Mouse (Mus musculus) bone marrow, adult 2 months (tissue): ENCODE measurements around the gene Aff3. TPM values are rescaled to one million over a fixed set of nuclear protein-coding genes. Genes with fewer than 3 reads are reported as not detected.

ENCODE experiments used
- H3K27ac ChIP-seq: fragments of 200-500 bp; 2 replicates; pipeline ENCODE4 v1.5.1; 2012; ENCODE audit warnings: low read depth, mild to moderate bottlenecking, control low read depth, inconsistent platforms, low read length; ENCODE audit not compliant: control insufficient read depth, poor library complexity, insufficient read depth
- H3K4me1 ChIP-seq: fragments of 200-500 bp; 2 replicates; pipeline ENCODE4 v1.6.1; 2011; ENCODE audit warnings: low read length; ENCODE audit not compliant: control insufficient read depth, insufficient read depth
- H3K4me3 ChIP-seq: fragments of 200-500 bp; replicated peaks from 2 replicates; pipeline ENCODE3; 2011; ENCODE audit warnings: mild to moderate bottlenecking, low read depth, low read length, control low read depth; ENCODE audit not compliant: control insufficient read depth
- CTCF ChIP-seq: fragments of 200-500 bp; IDR thresholded peaks from 2 replicates; pipeline ENCODE4 v1.5.1; 2011; ENCODE audit warnings: low read length, control low read depth; ENCODE audit not compliant: control insufficient read depth, insufficient read depth
- POLR2A ChIP-seq: fragments of 200-500 bp; IDR thresholded peaks from 2 replicates; pipeline ENCODE4 v1.6.1; 2011; ENCODE audit warnings: low read depth, mild to moderate bottlenecking, control low read depth, low read length, borderline replicate concordance; ENCODE audit not compliant: control insufficient read depth
- WGBS: fragments of 180-500 bp; shearing (Covaris S2); methylation state at CpG from one replicate; pipeline ENCODE4 v1.1.7; 2018; 5-methylcytosine and 5-hydroxymethylcytosine counted together
- polyA plus RNA-seq: library from polyadenylated mRNA; stranded (reverse); fragments of >200 nt; gene quantifications from 2 replicates; pipeline ENCODE4 v1.2.4, GENCODE M21; 2011; ENCODE audit warnings: low replicate concordance; ENCODE audit not compliant: missing spikeins, insufficient read depth, insufficient read length

Gene Aff3
- polyA plus RNA-seq, 1 experiment = 21.5 TPM

DNA sequence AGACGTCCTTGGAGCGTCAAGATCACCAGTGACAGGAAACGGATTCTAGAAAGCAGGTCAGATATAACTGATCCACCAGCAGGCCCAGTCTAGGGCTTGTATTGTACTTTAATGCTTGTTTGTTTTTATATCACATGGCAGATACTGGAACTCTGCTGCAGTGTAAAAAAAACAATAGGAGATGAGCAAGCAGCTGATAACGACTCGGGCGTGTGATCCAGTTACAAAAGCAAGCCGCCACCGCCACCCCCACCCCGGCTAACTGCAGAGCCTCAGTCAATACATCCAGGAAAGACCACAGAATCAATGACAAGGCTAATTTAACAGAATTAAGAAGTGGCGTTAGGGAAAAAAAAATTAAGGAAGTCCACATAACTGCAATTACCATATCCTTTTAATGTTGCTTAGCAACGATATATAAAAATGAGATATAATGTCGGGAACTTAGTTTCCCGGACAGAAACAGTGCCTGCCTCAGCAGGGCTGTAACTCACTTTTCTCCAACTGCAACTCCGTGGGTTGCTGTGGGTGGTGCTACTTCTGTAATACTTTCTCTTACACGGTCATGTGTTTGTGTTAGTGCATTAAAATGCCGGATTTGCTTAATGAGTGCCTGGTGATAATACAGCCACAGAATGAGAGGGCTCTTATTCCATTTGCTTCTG lies 280.2 kb downstream of the Aff3 start:
- Histone ChIP-seq H3K27ac (no peak overlapping the region), H3K4me1 (no peaks in the 10 kb centered on the region; the same call in 1 of the 2 replicates), H3K4me3 (no peak overlapping the region)
- 43% methylated on average over 16 of the region's 16 CpGs for WGBS
- TF ChIP-seq CTCF = no peak
- TF ChIP-seq POLR2A = no peak

DNA sequence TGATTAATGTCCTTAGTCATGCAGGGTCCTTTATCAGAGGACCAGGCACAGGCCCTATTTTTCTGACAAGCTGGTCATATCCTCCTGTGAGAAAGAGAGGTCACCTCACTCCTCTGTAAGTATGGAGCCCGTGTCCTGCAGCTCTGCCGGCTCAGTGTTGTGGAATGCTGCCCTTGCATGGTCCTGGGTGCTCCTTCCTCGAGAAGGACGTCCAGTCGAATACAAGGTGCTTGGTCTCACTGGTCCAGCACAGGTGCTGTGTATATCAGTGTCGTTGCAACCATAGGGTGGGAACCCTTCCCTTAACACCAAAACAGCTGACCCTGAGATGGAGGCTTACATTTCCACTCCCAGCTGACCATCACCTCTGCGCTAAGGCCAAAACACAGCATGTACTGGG lies 280.7 kb downstream of the Aff3 start:
- WGBS = 89% methylated on average over 7 of the region's 7 CpGs
- Histone ChIP-seq H3K27ac (no peak overlapping the region), H3K4me1 (no peaks in the 10 kb centered on the region; the same call in 1 of the 2 replicates), H3K4me3 (no peak overlapping the region)
- TF ChIP-seq CTCF (no peak), POLR2A (no peak)

DNA sequence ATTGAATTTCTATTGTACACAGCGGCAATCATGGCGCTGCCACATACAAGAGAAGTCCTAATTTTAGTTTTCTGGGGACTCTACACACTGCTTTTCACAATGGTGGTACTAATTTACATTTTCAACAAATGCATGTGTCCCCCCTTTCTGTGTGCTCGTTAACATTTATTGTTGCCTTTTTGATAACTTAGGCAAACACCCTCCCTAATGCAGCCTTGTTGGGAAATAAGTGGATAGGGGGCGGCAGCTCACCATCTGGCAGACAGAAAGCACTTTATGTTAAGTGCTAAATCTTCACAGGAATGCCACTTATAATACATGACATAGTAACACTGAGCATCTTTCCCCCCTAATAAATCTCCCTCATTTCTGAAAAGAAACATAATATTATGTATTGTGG lies 282.1 kb downstream of the Aff3 start:
- WGBS = 82% methylated on average over 4 of the region's 4 CpGs
- TF ChIP-seq POLR2A (no peak), CTCF (no peak)
- Histone ChIP-seq H3K4me1 (no peaks in the 10 kb centered on the region; the same call in 1 of the 2 replicates), H3K4me3 (no peak overlapping the region), H3K27ac (no peak overlapping the region)

DNA sequence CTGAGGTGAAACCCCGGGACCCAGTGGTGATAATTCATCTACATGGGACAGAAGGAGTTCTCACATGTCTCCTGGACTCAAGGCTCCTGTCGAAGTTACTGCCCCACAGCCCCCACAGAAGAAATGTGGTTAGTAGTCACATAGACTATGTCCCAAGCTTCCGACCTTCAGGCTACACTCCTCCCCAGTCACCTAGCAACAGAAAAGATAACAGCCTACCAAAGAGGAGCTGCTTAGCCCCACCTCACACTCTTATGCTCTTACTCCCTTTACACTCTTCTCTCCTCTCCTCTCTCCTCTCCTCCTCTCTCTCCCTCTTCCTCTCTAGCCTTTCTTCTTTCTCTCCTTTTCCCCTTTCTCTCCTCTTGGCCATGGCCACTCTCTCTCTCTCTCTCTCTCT lies 286.8 kb downstream of the Aff3 start:
- Histone ChIP-seq H3K4me3 (no peak overlapping the region), H3K27ac (no peak overlapping the region), H3K4me1 (no peaks in the 10 kb centered on the region)
- TF ChIP-seq POLR2A (no peak), CTCF (no peak)
- 74% methylated on average over 3 of the region's 3 CpGs for WGBS

DNA sequence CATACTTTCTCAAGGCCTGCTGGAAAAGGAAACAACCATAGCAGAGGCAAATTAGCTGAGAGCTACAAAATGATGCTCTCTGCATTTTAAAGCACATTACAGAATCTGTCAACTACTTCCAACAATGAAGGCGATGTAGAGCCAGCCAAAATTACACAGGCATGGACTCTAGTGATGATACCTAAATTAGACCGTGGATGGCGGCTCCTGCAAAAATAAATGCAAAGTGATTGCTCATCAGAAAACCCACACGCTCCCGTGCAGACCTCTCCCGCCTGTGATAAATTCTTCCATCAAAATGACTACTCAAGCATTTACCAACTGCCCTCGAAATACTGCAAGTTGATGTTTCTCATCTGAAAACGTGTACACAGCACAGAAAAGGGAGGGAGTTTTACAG lies 295.6 kb downstream of the Aff3 start:
- WGBS = 77% methylated on average over 8 of the region's 8 CpGs
- H3K4me3 ChIP-seq = no peak overlapping the region

DNA sequence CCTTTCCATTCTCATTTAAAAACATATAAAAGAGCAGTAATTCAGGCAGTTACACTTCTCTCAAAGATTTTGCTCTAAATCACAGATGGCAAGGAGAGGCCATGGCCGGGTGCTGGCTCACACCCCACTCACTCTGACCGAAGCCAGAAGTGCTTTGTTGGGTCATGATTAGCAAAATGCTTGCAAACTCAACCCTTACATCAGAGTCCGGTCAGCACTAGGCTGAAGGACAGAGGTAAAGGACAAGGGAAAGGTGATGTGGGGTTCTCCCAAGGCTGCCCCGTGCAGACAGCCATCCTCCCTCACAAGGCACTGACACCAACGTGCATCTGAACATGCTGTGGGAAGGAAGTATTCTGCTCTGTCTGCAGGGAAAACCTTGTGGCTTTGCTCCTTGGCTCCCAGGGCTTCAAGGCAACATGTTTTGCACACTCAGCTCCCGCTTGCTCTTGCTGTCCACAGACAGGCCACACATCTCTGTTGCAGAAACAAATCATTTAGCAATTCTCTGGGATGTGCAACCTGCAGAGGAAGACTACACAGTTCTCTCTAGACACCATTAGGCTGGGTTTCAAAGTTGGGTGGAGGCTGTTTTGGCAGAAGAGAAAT lies 296.6 kb downstream of the Aff3 start:
- TF ChIP-seq POLR2A (no peak), CTCF (no peak)
- Histone ChIP-seq H3K27ac (no peak overlapping the region), H3K4me3 (no peak overlapping the region), H3K4me1 (peaks cover 4% of the 10 kb centered on the region; the same call in 1 of the 2 replicates)
- 64% methylated on average over 6 of the region's 6 CpGs for WGBS

More for the DNA sequence above, 295.6 kb downstream of the Aff3 start:
- Histone ChIP-seq H3K27ac (no peak overlapping the region), H3K4me1 (peaks cover 4% of the 10 kb centered on the region; the same call in 1 of the 2 replicates)
- TF ChIP-seq POLR2A (no peak), CTCF (no peak)

DNA sequence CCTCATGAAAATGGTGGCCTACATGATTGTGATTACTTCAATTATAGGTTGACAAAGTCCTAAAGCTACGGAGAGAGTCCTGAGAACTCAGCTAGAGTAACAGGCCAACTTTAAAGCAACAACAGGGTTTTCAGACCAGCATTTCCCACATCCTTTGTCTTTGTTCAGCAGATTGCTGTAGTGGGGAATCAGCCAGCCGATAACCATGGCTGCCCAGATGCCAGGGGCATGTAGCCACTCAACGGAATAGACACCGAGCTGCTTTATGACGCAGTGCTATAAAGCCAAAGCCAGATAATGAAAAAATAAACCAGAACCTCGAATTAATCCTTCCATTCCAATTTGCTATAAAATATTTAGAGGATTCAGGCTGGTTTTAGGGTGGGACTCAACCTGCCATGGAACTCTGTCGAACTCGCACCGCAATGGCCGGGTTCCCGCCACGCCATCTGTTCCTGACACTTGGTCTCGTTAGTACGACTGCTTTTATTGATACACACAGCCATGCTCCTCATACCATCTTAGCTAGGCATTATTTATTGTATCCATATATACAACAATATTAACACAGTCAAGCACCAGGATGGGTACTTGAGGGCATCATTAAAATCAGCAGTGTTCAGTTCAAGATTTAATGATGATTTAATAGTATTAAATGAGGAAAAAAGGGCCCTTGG lies 297.2 kb downstream of the Aff3 start:
- 92% methylated on average over 14 of the region's 14 CpGs for WGBS
- TF ChIP-seq CTCF (no peak), POLR2A (no peak)
- Histone ChIP-seq H3K27ac (no peak overlapping the region), H3K4me3 (no peak overlapping the region), H3K4me1 (peaks cover 4% of the 10 kb centered on the region; the same call in 1 of the 2 replicates)

DNA sequence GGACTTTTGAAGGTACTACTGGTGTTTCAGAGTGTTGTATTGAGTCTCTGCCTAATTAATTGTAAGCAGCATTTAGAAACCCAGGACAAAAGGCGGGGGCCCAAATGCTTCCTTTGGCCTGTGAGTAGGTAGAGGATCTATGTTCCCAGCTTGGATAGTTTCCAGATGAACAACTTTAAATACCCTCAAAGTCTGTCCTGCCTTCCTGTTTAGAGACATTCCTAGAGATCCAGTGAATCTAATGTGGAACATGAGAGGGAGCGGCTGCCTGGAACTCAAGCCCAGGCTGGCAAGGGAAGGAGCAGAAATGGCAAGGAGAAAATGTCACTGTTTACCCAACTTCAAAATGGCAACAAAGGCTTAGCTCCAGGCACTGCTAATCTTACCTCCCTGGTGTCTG lies 300.9 kb downstream of the Aff3 start:
- TF ChIP-seq POLR2A (no peak), CTCF (no peak)
- WGBS = 98% methylated on average over 2 of the region's 2 CpGs
- Histone ChIP-seq H3K4me3 (no peak overlapping the region), H3K27ac (no peak overlapping the region), H3K4me1 (peaks cover 4% of the 10 kb centered on the region; the same call in 1 of the 2 replicates)
